Mouse (Mus musculus): ENCODE measurements around the gene Slc30a5.
A peak's percentile ranks its signal among the peaks of the same experiment; 100 is the strongest.
"Not testable (repeated sequence)": the region's sequence is repeated elsewhere in the genome, so short reads cannot be mapped to it uniquely, and the experiment has no call there.

Gene Slc30a5

DNA sequence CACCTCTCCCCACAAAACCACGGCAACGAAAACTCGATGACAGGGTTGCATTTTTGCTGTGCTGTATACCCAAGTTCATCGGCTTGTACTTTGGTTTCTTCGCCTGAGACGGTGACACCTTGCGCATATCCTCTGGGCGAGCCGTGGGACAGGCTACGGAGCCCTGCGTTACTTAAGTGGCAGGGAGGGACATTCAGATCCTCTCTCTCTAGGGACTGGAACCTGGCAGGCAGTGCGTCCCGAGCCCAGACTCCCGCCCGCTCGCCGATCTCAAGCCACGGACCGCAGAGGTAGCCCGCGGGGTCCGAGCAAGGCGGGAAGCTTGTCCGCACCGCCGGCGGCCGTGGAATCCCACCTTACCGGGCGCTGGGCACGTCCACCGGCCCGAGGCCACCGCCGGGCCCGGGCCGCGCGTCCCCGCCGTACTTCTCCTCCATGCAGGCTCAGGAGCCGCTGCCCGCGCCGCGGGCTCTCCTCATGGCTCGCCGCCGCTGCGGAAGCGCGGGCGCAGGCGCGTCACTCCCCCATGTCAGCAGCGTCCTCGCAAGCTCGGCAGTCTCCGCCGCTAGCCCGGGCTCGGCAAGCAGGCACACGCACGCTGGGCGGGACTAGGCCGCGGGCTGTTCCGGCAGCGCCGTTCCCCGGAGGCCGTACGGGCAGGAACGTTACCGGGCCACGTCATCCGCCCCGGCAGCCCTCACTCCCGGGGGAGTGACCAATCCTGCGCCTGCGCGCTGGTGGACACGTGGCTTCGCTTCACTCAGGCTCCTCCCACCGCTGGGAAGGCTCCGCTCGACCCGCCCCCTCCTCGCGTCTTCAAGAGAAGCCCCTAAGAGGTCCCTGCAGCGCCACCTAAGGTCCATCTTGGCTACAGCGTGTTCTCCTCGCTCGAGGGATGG, at the start of gene Slc30a5:
Gene Slc30a5 (minus strand): TSS at position 687 of the 899 bp plus-strand sequence.
- peak; percentile 98 to 99 for DNase-seq

DNA sequence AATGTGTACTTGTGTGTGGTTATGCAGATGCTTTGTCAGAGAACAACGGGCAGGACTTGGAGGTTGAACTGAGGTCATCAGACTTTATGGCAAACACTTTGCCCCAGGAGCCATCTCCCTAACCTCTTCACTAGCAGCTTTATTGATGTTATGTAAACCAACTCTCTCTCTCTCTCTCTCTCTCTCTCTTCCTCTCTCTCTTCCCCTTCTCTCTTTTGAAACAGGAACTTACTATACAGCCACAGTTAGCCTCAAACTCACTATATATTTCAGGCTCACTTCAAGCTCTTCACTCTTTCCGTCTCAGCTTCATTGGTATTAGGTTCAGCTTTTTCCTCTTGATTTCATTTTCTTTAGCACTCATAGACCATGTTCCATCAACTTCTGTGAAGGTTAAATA, 48.7 kb upstream of the Slc30a5 start:
- no peak for DNase-seq

DNA sequence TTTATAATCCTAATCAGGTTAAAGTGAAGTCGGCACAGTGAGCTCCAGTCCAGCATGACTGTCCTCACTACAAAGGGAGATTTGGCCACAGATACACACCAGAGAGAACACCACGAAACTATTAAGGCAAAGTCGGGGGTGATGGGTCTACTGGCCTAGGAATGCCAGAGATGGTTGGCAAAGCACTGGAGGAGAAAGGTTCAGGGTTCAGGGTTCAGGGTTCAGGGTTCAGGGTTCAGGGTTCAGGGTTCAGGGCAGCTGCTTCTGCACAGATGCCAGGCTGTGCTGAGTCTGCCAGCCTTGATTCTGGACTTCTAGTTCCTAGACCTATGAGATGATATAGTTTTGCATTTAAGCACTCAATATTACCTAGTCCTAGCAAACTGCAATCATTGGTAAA, 46.6 kb upstream of the Slc30a5 start:
- DNase-seq, result no peak

DNA sequence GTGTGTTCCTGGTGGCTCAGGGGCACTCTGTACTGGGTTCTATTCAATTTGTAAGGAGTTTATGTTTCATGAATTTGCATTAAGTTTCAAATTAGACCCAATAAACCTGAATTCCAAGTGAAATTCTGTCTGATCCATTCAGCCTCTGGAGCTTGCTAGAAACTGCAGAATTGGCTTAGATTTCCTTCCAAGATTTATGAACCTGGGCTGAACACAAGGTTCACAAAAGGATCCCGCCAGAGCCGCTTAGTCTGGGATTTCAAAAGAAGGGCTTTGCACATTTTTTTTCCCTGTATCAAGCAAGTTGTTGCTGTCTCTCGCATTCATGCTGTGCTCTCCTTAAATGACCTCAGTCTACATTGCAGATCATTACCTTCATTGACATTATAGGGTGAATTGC, 46.1 kb upstream of the Slc30a5 start:
- DNase-seq, result no peak

DNA sequence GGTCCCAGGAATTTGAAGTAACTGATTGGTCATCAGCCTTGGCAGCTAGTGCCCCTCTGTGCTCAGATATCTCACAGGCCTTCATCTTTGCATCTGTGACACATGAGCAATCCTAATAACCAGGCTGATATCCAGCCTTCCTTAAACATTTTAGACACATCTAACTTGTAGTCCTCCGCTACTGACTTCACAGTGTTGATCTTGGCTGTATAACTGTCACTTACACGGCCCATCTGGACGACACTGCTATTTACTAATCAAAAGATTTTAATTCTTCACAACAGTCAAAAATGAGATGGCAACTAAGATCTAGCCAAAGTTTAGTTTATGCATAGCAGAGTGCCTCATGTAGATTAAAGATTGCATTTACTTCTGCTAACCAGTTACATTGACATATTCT, 45.0 kb upstream of the Slc30a5 start:
- DNase-seq, result no peak

DNA sequence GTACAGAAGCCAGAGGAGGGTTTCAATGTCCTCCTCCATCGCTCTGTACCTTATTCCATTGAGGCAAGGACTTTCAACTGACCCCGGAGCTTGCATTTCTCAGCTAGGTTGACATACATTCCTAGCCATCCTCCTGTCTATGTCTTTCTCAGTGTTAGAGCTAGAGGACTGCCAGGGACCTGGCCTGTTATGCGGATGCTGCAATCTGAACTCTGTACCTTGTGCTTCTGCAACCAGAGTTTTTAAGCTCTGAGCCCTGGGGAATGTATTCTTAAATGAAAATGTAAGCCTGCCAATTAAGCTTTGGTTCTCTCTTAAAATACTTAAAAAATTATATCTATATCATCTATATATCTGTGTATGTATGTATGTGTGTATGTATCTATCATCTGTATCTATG, 44.5 kb upstream of the Slc30a5 start:
- DNase-seq, result no peak

DNA sequence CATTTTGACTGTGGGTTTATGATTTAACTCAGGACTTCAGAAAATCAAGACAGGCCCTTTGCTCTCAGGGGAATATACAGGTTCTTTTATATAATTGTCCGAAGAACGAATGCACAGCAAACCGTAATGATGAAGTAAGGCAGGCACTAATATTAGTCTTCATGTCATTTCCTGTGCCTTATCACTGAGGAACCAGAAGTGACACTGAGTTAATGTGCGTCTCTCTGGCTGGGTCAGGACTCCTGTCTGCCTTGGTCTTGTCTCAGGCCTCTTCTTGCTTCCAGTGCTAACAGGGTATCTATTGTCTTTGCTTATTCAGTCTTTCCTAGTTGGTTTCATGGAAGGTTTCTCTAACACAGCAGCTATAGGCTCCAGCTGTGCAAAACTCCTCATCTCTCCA, 41.9 kb upstream of the Slc30a5 start:
- no peak for DNase-seq

DNA sequence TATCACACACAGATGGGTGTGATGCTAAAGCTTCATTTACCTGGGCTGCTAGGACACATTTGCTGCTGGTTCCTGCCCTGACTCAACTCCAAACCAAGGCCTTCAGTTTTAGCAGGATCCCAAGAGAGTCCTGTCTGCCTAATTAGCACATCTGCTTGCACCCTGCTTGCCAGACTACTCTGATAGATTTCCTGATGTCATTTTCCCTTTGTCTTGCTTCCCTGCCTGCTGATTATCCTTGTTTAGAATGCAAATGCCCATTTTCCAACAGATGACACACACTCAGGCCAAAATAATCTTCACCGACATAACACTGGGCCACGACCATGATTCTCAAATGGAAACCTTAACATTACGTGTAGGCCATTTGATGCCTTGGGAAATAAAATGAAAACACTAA, 41.4 kb upstream of the Slc30a5 start:
- no peak for DNase-seq

DNA sequence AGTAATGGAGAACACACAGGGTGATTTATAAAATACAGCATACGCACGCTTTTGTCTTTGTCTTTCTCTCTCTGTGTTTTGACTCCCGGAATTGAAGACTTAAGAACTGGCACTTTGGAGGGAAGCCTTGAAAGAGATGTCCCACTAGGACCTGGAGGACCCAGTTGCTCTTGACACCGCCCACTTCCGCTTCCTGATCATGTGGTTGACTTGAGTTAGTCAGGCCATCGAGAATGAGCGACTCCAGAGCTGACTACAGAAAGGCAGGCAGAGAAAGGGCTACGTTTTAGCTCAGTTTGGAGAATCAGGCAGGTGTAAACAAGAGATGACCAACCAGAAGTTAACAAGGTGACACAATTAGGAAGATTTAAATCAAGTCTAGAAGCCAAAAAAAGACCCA, 40.3 kb upstream of the Slc30a5 start:
- no peak for DNase-seq

DNA sequence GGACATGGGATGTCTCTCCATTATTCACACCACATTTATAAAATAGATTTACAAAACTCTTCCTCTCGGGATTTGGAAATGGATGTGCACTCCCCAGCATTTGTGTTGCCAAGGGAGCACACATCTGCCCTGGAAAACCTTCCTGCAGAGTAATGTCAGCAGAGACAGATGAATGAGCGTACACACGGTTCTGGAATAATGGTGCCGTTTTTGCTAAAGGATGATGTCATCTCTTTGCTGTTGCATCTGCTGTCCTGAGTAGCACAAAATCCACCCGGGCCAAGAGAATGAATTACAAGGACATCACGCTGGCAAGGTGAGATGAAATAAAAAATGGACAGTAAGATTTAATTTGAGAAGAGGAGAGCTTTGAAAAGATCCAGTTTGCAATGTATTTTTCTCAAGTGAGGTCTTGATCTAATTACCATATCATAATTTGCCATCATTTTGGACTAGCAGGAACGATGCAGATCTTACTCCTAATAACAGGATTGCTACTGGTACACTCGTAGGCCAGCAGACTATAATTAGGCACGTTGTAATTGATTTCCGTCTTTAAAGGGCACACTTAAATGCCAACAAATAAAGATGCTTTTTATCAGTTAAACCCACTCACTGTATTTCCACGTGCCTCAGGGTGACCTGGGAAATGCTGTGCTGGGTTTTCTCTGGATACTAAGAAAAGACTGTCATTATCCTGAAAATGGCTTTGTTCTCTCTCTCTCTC, 38.4 kb upstream of the Slc30a5 start:
- no peak for DNase-seq

DNA sequence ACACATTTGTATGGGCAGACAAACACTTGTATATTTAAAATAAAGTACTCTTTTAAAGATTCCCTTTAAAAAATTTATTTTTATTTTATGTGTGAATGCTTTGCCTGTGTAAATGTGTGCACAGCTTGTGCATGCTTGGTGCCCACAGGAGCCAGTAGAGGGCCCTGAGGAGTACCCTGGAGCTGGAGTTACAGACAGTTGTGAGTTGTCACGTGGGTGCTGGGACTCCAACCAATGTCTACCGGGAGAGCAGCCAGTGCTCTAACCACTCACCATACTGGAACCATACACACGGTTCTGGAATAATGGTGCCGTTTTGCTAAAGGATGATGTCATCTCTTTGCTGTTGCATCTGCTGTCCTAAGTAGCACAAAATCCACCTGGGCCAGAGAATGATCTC, 36.6 kb upstream of the Slc30a5 start:
- DNase-seq, result no peak

DNA sequence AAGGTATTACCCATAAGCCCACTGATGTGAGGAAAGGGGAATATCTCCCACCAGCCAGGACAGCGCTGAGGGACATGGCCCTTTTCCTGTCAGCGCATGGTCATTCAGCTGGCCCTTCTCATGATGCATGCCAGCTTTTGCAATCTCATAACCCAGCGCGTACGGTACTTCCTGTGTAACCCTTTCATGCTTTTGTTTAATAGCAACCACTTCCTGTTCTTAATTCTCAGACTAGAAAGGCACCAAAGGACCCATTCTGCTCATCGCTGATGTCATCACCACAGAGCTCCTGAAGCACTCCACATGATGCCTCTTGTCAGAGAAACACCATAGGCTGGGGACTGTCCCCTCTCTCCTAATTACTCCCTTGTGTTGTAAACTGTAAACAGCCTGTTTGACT, 33.1 kb upstream of the Slc30a5 start:
- no peak for DNase-seq

DNA sequence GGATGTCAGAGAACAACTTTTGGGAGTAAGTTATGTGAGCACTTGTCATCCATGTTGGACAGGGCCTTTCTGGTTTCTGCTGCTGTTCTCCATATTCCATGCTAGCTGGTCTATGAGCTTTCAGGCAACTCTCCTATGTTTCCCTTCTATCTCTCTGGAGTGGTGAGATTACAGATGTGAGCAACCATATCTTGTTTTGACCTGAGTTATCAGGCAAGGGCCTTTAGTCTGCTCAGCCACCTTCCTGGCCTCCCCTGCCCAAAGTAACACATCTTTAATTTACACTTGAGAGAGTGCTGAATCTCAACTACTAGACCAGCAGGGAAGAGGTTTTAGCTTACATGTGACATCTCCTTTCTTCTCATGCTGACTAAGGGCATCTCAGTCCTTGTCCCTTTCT, 32.5 kb upstream of the Slc30a5 start:
- no peak for DNase-seq

DNA sequence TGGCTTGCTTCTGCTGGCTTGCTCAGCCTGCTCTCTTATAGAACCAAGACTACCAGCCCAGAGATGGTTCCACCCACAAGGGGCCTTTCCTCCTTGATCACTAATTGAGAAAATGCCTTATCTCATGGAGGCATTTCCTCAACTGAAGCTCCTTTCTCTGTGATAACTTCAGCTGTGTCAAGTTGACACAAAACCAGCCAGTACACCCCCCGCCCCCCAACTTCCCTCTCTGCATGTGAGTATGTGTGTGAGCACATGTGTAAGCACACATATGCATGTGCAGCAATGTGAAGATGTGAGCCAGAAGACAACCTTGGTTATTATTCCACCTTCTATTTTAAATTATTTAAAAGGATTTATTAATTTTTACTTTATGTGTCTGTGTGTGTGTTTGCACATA, 30.7 kb upstream of the Slc30a5 start:
- DNase-seq, result not testable (repeated sequence)

DNA sequence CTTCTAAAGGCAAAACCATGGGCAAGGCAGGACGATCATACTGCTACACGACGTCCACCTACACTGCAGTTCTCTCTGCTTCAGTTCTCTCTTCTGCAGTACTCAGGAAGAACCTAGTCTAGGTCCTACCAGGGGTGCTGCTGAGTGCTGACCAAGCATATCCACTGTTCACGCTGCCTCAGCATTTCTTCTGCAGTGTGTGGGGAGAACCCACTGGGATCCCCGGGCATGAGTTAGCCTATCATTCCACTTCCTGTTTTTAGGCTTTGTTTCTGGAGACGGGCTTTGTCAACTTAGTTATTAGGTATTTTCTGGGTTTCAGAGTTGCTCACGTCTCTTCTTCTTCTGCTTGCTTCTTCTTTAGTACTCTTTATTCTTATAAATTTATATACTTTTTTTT, 25.9 kb upstream of the Slc30a5 start:
- no peak for DNase-seq

DNA sequence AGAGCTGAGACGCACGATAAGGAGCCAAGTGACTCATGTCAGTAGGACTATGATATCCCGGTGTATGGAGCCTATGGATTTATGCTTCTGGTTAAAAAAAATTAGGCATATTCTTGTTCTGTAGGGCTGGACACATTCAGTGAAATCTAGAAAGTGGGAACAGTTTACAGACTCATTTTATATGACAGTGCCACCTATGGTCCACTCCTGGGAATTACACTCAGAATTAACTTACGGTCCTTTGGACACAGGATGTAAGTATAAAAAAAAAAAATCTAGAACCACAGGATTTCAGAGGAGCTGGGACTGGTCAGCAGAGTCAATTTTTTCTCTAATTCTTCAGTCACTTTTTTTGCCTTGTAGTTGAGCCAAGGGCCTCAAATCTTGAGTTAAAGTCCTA, 20.9 kb upstream of the Slc30a5 start:
- DNase-seq, result peak in 1 of 2 experiments; percentile 45

DNA sequence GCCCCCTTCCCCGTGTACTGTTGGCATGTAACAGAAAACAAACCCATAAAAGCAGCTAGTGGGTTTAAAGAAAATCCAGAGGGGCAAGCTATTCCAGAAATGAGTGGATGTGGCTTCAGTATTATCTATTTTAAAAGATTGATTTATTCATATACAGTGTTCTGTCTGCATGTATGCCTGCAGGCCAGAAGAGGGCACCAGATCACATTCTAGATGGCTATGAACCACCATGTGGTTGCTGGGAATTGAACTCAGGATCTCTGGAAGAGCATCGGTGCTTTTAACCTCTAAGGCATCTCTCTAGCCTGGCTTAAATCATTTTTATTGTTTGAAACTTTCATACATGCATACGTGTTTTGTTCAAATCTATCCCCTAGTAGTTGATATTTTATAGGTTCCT, 19.9 kb upstream of the Slc30a5 start:
- DNase-seq, result no peak

DNA sequence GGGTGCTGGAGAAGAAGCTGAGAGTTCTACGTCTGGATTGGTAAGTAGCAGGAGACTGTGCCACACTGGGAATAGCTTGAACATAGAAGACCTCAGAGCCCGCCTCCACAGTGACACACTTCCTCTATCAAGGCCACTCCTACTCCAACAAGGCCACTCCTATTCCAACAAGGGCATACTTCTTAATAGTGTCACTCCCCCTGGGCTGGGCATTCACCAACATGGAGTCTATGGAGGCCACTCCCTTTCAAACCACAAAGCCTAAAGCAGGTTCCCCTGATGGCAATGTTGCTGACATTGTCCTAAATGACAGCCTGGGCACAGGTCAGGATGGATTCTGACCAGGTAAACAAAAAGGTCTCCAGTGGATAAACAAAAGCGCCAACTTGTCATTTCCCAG, 15.9 kb upstream of the Slc30a5 start:
- no peak for DNase-seq

DNA sequence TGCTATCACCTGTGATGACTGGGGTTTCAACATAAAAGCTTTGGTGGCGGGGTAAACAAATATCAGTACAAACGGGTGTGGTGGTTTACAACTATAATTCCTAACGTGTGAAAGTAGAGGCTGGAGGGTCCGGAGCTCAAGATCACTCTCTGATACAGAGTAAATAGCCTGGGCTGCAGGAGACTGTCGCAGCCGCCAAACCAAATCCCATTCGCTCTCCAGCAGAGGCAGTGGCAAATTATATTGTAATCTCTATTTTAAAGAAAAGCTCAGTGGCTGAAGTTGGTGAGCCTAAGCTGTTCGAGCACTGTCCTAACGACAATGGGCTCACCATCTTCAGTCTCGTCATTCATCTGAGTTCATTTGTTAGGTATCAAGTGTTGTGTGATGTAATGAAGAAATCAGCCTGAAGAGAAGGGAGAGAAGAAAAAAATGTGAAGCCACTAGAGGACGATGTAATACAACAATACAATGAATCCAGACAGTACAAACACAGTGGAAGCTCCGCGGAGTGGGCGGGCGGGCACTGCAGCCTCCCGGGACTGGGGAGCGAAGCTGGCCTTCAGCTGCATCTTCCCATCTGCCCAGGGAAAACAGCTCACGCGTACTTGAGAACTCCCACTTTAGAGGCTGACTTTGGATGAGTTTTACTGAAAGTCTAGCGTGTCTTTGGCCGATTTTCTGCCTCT, 13.8 kb upstream of the Slc30a5 start:
- DNase-seq, result peak; percentile 25 to 35

DNA sequence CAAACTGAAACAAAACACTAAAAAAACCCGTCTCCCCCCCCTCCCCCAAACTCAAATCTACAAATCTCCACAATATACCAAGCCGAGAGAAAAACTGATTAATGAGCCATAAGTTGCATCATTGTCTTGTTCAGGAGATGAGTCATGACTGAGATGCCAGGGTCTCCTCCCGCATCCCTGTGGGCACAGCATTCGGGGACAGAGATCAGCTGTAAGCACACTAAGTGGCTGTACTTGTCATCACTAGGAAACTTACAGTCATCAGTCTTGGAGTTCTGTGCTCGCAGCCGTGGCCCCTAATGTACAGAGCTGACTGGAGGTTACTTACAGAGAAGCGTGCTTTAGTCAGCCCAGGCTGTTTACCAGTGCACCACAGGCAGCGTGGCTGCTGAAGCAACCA, 13.0 kb upstream of the Slc30a5 start:
- no peak for DNase-seq

DNA sequence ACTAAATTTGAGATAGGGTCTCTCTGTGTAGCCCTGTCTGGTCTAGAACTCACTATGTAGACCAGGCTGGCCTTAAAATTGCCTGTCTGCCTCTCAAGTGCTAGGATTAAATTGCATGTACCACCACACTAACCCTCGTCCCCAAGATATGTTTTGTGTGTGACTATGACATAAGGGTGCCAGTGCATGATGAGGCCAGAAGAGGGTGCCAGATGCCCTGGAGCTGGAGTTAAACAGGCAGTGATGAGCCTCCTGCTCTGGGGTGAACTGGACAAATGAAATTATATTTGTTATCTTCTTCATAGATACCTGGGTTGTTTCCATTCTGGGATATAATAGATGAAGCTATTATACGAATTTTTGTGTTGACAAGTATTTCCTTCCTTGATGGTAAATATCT, 10.7 kb upstream of the Slc30a5 start:
- DNase-seq, result no peak

DNA sequence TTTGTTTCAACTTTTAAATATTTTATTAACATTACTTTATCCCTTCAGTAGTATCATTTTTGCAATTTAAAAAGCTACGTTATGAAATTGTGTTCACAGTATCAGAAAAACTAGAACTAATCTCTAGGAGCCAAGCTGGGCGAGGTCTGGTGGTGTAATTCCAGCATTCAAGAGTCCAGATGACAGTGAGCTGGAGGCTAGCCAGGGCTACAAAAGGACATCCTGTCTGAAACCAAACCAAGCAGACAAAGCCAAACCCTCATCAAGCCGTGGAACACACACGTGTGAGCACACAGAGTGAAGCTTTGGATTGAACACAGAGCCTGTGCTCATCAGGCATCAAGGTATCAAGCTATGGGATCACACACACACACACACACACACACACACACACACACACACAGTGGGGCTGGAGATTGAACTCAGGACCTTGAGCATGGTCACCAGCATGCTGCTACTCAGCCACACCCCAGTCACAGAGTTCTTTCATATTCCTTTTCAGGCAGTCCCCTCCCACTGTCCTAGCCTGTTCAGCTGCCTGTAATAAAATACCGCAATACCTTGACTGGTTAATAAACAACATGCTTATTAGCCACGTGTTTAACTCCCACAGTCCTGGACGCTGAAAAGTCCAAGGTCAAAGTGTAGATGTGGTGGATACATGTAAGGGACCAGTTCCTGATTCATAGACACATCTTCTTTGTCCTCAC, 9.9 kb upstream of the Slc30a5 start:
- peak; percentile 56 to 64 for DNase-seq

DNA sequence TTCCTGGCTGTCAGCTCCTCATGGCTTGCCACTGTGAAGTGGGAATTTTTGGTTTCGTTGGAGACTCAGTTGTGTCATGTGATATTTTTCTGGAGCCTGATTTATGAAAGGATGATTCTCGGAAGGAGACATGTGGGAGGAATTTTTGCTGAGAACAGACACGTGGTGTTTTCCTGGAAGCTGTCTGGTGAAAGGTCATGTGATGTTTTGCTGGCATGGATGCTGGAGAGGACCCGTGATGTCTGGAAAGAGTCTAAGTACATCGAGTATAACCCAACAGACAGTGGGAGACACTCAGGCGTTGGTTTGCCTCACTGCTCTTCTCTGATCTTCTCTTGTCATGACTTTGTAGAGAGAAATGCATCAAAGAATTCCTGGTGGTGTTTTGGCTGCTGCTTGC, 8.5 kb upstream of the Slc30a5 start:
- DNase-seq, result no peak
